Mouse (Mus musculus) lung, embryonic 15.5 days (tissue): ENCODE measurements at regions not wholly inside any gene's neighbourhood (a gene's known extent, or its start where the extent isn't known, plus 50 kb on each side); places are given as distances from the start of the nearest gene placed in this dataset.
A peak's percentile ranks its signal among the peaks of the same experiment; 100 is the strongest.

ENCODE experiments used
- ATAC-seq: fragments of 200-750 bp; cut with Nextera tagmentation; 2 replicates; pipeline ENCODE4 v1.8.0; 2017; ENCODE audit warnings: moderate number of reproducible peaks, borderline replicate concordance; ENCODE audit not compliant: low FRiP score, low TSS enrichment; ENCODE audit errors: extremely low read depth
- H3K27ac ChIP-seq: fragments of 300-500 bp; sonication (generic); 2 replicates; pipeline ENCODE4 v1.5.1; 2015; ENCODE audit warnings: moderate library complexity, mild to moderate bottlenecking, inconsistent platforms
- H3K27me3 ChIP-seq: fragments of 300-500 bp; sonication (generic); 2 replicates; pipeline ENCODE4 v1.6.1; 2015; ENCODE audit warnings: inconsistent platforms
- H3K36me3 ChIP-seq: fragments of 300-500 bp; sonication (generic); 2 replicates; pipeline ENCODE4 v1.6.1; 2015; ENCODE audit warnings: inconsistent platforms
- H3K4me1 ChIP-seq: fragments of 300-500 bp; sonication (generic); 2 replicates; pipeline ENCODE4 v1.6.1; 2015; ENCODE audit warnings: inconsistent platforms
- H3K4me2 ChIP-seq: fragments of 300-500 bp; sonication (generic); 2 replicates; pipeline ENCODE4 v1.6.1; 2015; ENCODE audit warnings: inconsistent platforms, mild to moderate bottlenecking, moderate library complexity
- H3K4me3 ChIP-seq: fragments of 300-500 bp; sonication (generic); 2 replicates; pipeline ENCODE4 v1.5.1; 2015; ENCODE audit warnings: mild to moderate bottlenecking, inconsistent platforms
- H3K9ac ChIP-seq: fragments of 300-500 bp; sonication (generic); 2 replicates; pipeline ENCODE4 v1.6.1; 2015; ENCODE audit warnings: inconsistent platforms
- H3K9me3 ChIP-seq: fragments of 300-500 bp; sonication (generic); 2 replicates; pipeline ENCODE4 v1.6.1; 2016; ENCODE audit warnings: inconsistent platforms
- WGBS: fragments of 180-500 bp; shearing (Covaris S2); methylation state at CpG from one replicate; pipeline ENCODE4 v1.1.7; 2015; 5-methylcytosine and 5-hydroxymethylcytosine counted together

DNA sequence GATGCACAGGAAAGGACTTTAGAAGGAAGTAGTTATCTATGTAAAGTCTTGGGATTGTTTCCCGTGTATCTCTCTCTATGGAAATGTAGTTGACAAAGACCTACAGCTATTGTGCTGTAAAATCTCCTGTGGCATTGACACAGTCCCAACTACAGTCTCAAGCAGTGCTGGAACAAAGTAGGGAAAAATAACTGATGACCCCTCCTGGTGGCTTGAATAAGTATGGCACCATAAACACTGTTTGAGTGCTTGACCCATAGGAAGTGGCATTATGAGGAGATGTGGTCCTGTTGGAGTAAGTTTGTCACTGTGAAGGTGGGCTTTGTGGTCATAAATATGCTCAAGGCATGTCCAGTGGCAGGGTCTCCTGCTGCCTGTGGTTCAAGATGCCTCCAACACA lies 928.4 kb upstream of the Mms22l start:
- H3K36me3 ChIP-seq, result no peaks in the 10 kb centered on the region
- ATAC-seq, result no peak
- no peak overlapping the region for H3K9ac ChIP-seq
- H3K4me3 ChIP-seq, result no peak overlapping the region
- H3K4me1 ChIP-seq, result no peaks in the 10 kb centered on the region
- no peaks in the 10 kb centered on the region for H3K9me3 ChIP-seq
- H3K4me2 ChIP-seq, result no peak overlapping the region
- 36% methylated on average over 1 of the region's 1 CpGs for WGBS
- H3K27ac ChIP-seq, result no peak overlapping the region
- H3K27me3 ChIP-seq, result no peaks in the 10 kb centered on the region

DNA sequence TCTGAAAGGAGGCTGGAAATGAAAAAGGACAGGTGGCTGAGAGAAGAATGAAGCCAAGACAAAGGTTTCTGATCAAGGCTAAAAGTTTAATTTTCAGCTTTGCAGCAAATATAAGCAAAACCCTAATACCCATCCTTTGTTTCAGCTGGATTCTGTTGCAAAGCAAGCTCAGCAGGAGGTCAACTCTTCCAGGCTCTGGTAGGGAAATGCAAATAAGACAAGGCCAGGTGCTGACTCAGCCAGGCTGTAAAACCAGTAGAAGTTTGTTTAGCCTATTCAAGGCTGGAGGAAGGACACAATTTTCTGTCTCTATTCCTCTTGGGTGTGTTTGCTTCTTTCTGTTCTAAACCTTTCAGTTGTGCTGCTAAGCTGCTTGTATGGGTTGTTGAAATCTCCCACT lies 923.2 kb upstream of the Mms22l start:
- no peak overlapping the region for H3K9ac ChIP-seq
- ATAC-seq, result no peak

DNA sequence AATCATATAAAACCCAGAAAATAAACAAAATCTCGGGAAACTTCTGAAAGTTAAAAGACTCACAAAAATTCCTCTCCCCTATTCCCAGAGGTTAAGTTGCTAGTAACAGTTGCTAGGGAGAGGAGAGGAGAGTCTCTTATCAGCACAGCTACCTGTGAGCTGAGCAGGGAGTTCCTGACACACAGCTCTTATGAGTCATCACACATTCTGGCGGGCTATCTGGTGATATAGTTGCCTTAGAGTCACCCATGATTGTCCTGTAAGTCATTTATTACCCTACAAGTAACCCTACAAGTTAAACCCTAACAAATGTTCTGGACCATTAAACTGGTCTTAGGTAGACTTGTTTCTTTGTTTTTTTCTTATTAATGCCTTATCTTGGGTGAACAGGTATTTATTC lies 908.8 kb upstream of the Mms22l start:
- no peak overlapping the region for H3K9ac ChIP-seq
- no peak overlapping the region for H3K4me2 ChIP-seq
- H3K9me3 ChIP-seq, result no peaks in the 10 kb centered on the region
- 8% methylated on average over 2 of the region's 2 CpGs for WGBS
- H3K27me3 ChIP-seq, result no peaks in the 10 kb centered on the region
- no peaks in the 10 kb centered on the region for H3K36me3 ChIP-seq
- no peak overlapping the region for H3K4me3 ChIP-seq
- no peak overlapping the region for H3K27ac ChIP-seq
- H3K4me1 ChIP-seq, result no peaks in the 10 kb centered on the region
- ATAC-seq, result no peak

More for the DNA sequence above, 923.2 kb upstream of the Mms22l start:
- Histone ChIP-seq H3K9me3 (no peaks in the 10 kb centered on the region), H3K4me3 (no peak overlapping the region), H3K4me1 (no peaks in the 10 kb centered on the region), H3K27me3 (no peaks in the 10 kb centered on the region), H3K27ac (no peak overlapping the region), H3K4me2 (no peak overlapping the region), H3K36me3 (no peaks in the 10 kb centered on the region)

DNA sequence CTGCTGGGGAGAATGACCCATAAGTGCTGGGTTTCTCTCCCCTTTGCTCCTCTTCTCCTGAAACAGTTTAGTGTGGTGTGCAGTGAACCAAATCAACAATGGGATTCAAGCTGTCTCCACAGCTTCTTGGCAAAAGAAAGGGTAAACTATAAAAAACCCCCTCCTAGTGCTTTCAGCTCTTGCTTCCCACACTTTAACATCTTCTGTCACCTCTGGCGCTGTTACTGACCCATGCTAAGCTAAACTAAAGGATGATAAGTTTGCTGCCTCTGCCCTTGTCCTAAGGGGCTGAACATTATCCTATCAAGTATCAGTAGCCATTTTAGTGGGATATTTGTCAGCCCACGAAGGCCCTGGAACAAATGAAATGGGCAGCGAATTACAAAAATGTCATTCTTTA lies 905.4 kb upstream of the Mms22l start:
- Histone ChIP-seq H3K4me3 (no peak overlapping the region), H3K9ac (no peak overlapping the region), H3K4me1 (no peaks in the 10 kb centered on the region), H3K4me2 (no peak overlapping the region), H3K27ac (no peak overlapping the region), H3K36me3 (no peaks in the 10 kb centered on the region), H3K9me3 (no peaks in the 10 kb centered on the region), H3K27me3 (no peaks in the 10 kb centered on the region)
- ATAC-seq, result no peak
- 42% methylated on average over 3 of the region's 3 CpGs for WGBS

DNA sequence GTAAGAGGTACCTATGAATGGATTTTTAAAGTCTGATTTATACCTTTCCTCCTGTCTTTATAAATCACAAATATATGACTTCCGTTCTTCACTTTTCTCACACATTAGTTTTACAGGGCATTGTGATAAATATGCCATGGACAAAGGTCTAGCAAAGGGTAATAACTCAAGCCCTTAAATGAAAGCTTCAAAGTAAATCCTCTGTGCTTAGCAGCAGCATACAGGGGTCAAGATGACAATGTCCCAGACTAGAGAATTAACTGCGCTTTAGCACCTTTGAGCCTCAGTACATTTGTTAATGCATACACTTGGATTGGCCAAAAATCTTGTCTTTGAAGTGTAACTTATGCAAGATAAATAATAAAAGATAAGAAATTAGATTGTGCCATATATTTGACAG lies 904.7 kb upstream of the Mms22l start:
- Histone ChIP-seq H3K36me3 (no peaks in the 10 kb centered on the region), H3K4me1 (no peaks in the 10 kb centered on the region), H3K27ac (no peak overlapping the region), H3K9me3 (no peaks in the 10 kb centered on the region), H3K27me3 (no peaks in the 10 kb centered on the region), H3K9ac (no peak overlapping the region), H3K4me2 (no peak overlapping the region), H3K4me3 (no peak overlapping the region)
- WGBS, result 76% methylated on average over 2 of the region's 2 CpGs
- no peak for ATAC-seq

DNA sequence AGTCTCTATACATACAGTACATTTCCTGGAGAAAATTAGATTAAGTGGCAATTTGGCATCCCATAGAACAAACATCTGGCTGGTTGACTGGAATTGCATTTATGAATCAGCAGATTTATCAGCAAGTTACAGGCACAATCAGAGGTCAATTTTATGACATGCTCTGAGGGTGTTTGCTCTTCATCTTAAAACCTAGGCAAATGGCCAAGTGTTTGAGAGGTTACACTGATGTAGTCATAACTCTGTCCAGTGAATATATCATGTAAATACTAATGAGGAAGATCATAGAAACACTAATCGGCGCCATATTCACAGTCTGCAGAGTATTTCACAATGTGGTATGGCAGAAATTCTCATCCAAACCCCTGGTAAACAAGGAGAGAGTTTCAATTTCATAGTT lies 896.2 kb upstream of the Mms22l start:
- no peaks in the 10 kb centered on the region for H3K9me3 ChIP-seq
- ATAC-seq, result 0 out of 2 replicates have a peak, but pooled peaks have one; percentile 27
- no peak overlapping the region for H3K27ac ChIP-seq
- H3K4me3 ChIP-seq, result no peak overlapping the region
- H3K27me3 ChIP-seq, result no peaks in the 10 kb centered on the region
- no peak overlapping the region for H3K9ac ChIP-seq
- no peaks in the 10 kb centered on the region for H3K4me1 ChIP-seq
- no peaks in the 10 kb centered on the region for H3K36me3 ChIP-seq
- WGBS, result 64% methylated on average over 2 of the region's 2 CpGs
- H3K4me2 ChIP-seq, result no peak overlapping the region

DNA sequence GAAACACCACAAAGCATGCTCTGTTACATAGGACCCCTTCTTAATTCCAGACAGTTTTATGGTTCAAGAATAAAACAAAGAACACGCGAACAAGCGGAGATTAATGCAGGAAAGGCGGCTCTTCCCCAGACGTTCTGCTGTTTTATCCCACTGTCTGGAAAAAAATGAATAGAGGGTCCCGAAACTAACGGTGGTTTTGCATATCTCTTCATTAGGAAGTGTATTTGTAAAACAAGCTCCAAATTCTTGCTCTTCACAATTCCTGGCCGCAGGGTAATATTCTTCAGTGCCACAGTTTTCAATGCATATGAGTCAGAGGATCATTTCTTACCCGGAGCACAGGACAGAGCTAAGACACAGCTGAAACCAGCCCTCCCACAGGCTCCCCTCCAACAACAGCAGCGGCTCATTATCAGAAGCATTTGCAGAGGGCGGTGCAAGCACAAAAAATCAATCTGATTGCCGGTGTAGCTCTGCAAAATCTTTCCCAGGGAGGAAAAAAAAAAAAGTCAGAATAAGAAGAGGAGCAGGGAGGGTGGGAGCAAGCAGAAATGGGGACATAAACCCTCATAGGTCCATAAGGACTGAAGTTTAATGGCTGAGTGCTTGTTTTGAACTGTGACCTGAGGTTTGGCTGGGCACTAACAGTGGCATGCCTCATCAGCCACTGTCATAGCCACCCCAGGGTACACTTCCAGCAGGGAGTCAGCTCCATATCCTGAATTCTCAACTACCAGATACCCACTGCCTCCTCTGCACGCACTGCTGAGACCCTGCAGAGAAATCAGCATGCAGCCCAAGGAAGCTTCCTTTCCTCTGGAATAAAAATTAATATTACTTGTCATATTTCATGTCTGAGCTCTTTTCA lies 894.6 kb upstream of the Mms22l start:
- no peak overlapping the region for H3K4me2 ChIP-seq
- no peaks in the 10 kb centered on the region for H3K36me3 ChIP-seq
- no peaks in the 10 kb centered on the region for H3K9me3 ChIP-seq
- 32% methylated on average over 13 of the region's 13 CpGs for WGBS
- no peak for ATAC-seq
- no peaks in the 10 kb centered on the region for H3K4me1 ChIP-seq
- H3K4me3 ChIP-seq, result no peak overlapping the region
- no peaks in the 10 kb centered on the region for H3K27me3 ChIP-seq
- H3K9ac ChIP-seq, result no peak overlapping the region
- no peak overlapping the region for H3K27ac ChIP-seq

DNA sequence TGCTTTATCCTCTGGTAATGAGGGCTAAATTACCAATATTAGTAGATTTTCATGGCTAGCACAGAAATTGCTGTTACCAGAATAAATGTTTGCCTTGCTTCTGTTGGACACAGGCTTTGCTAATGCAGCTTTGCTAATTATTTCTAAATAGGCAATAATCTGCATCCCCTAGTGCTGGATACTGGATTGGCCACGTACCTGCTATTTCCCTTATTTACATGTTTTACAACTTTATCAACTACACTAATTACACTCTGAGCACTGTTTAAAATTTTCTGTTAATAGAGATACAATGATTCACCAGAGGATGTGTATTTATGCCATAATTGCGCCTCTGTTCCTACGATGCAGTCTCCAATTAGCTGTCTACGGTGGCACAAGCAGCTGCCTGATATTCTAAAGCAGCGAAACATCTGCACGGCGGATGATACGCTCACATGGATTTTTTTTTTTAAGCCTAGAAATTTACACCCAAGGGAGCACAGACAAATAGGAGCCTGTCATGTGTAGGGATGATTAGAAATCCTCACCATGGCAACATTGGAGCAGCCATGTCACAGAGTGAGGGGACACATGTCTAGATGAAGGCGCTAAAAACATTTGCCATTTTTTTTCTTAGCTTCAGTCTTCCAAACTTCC lies 893.8 kb upstream of the Mms22l start:
- H3K36me3 ChIP-seq, result no peaks in the 10 kb centered on the region
- no peak overlapping the region for H3K4me2 ChIP-seq
- no peaks in the 10 kb centered on the region for H3K27me3 ChIP-seq
- no peak for ATAC-seq
- H3K27ac ChIP-seq, result no peak overlapping the region
- no peaks in the 10 kb centered on the region for H3K9me3 ChIP-seq
- H3K4me1 ChIP-seq, result no peaks in the 10 kb centered on the region
- no peak overlapping the region for H3K4me3 ChIP-seq
- no peak overlapping the region for H3K9ac ChIP-seq
- WGBS, result 82% methylated on average over 9 of the region's 9 CpGs

DNA sequence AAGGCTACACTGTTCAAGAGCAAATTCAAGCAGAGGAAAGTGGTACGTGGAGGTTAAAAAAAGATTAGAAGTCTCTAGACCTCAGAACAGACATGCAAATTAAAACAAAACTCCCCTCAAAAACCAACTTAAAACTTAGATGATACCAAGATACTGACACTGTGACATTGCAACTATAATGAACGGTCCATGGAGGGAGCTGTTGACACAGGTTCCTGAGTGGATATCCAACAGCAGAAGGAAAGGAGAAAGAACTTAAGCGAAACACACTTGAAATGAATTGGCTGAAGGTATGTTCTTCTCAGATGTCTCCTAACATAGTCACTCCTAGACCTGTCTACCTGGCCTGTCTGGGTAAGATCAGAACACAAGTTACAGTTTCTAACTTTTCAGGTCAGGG lies 888.9 kb upstream of the Mms22l start:
- Histone ChIP-seq H3K9me3 (no peaks in the 10 kb centered on the region), H3K4me3 (no peak overlapping the region), H3K4me1 (no peaks in the 10 kb centered on the region), H3K9ac (no peak overlapping the region), H3K27me3 (no peaks in the 10 kb centered on the region), H3K36me3 (no peaks in the 10 kb centered on the region), H3K27ac (no peak overlapping the region), H3K4me2 (no peak overlapping the region)
- ATAC-seq, result no peak
- WGBS, result 71% methylated on average over 3 of the region's 3 CpGs

DNA sequence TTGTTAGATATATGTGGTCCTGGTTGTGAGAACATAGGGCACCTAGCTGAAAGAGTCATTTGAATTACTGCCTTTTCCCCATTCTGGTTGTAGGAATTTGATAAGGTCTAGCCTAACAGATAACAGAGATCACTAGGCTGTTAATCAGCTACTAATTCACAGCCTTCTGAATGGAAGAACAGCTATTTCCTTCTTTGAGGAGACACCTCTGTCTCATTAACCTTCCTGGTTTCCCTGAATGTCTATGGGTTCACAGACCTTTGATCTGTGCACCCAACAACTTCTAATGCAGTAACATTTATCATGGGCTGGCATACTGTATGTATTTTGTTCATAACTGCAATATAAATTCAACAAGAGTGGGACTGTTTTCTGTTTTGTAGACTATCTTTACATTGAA lies 875.0 kb upstream of the Mms22l start:
- Histone ChIP-seq H3K4me2 (no peak overlapping the region), H3K4me1 (no peaks in the 10 kb centered on the region), H3K27ac (no peak overlapping the region), H3K27me3 (no peaks in the 10 kb centered on the region), H3K4me3 (no peak overlapping the region), H3K36me3 (no peaks in the 10 kb centered on the region), H3K9ac (no peak overlapping the region), H3K9me3 (no peaks in the 10 kb centered on the region)
- no peak for ATAC-seq

DNA sequence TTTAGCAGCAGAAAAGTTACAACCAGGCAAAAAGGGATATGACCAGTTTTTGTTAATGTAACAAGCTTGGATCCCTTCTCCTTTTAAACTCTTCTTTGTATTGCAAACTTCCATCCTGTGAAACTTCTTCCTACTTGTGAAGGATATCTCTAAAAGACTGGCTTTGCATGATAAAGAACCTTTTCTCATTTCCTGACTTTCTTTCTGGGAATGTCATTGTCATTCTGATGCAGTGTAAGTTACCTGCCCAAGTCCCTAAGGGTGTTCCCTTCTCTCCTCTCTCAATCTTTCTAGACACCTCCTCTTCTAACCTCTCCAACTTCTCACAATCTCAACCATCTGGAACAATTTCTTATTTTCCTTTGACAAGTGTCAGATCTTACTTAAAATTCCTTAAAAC lies 874.0 kb upstream of the Mms22l start:
- H3K4me3 ChIP-seq, result no peak overlapping the region
- no peak overlapping the region for H3K9ac ChIP-seq
- no peak for ATAC-seq
- H3K9me3 ChIP-seq, result no peaks in the 10 kb centered on the region
- H3K36me3 ChIP-seq, result no peaks in the 10 kb centered on the region
- no peak overlapping the region for H3K4me2 ChIP-seq
- H3K4me1 ChIP-seq, result no peaks in the 10 kb centered on the region
- no peaks in the 10 kb centered on the region for H3K27me3 ChIP-seq
- H3K27ac ChIP-seq, result no peak overlapping the region

DNA sequence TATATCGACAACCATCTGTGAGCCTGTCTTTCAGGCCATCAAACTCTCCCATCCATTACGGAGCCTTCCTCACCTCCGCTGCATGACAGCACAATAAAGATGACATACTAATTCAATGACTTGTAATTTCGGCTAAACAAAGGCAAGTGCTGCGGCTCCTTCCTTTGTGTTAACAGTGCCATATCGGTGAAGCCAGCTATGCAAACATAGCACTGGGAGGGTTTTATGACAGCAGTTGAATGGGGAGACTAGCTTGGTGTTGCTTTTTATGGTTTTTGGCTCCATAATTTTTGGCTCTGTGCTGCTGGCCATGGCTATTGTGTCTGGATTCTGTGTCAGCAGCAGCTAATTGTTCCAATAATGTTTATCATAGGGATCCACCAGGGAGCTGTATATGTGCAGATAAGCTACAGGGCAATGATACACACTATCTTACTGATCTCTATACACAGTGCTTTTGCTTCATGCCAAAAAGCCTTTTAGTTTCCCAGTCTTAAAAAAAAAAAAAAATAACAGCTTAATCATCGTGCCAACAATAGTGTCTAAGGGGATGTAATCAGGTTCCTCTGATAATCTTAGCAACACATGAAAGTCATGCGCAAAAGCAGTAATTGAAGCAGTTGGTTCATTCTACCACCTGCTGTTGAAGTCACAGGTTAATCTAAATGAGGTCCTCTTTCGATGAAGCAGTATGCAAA lies 859.9 kb upstream of the Mms22l start:
- Histone ChIP-seq H3K9ac (no peak overlapping the region), H3K27ac (no peak overlapping the region), H3K4me1 (no peaks in the 10 kb centered on the region), H3K4me3 (no peak overlapping the region), H3K9me3 (no peaks in the 10 kb centered on the region), H3K4me2 (no peak overlapping the region), H3K27me3 (no peaks in the 10 kb centered on the region), H3K36me3 (no peaks in the 10 kb centered on the region)
- 66% methylated on average over 9 of the region's 9 CpGs for WGBS
- ATAC-seq, result no peak
